Comparison of ENCODE assay signal across 8 mouse cellular contexts in genomic region chr9:75546885-75547553, GRCm38 (mm10). TPM values are rescaled to one million over a fixed set of nuclear protein-coding genes. Genes with fewer than 3 reads are reported as not detected.
DNase-seq lines count a peak whose midpoint lies in the region; ATAC-seq and TF ChIP-seq lines count a peak whose summit lies in the region.

No protein-coding gene starts in this region.

- WGBS in cerebellum, adult 2 months, result 79% methylated on average over 12 of the region's 12 CpGs
- 45% methylated on average over 12 of the region's 12 CpGs for WGBS in heart, embryonic 15.5 days
- 70% methylated on average over 12 of the region's 12 CpGs for WGBS in liver, adult 2 months
- 85% methylated on average over 12 of the region's 12 CpGs for WGBS in forebrain, postnatal 0 days

- ATAC-seq in cerebellum, adult (ENCODE audit: insufficient number of reproducible peaks, low FRiP score, low TSS enrichment), result no peak
- peak; percentile 89 for ATAC-seq in heart, embryonic 15.5 days (replicated peaks; ENCODE audit: insufficient number of reproducible peaks, insufficient read depth, low FRiP score, low read depth)
- no peak for ATAC-seq in forebrain, postnatal 0 days

- no peak overlapping the region for H3K4me2 ChIP-seq in heart, embryonic 15.5 days
- no peak overlapping the region for H3K4me2 ChIP-seq in forebrain, postnatal 0 days (ENCODE audit: low read depth)

- H3K27me3 ChIP-seq in cerebellum, adult 2 months (ENCODE audit: control insufficient read depth, insufficient read depth, low read length), result no peaks in the 10 kb centered on the region
- H3K27me3 ChIP-seq in heart, embryonic 15.5 days, result no peaks in the 10 kb centered on the region
- no peaks in the 10 kb centered on the region for H3K27me3 ChIP-seq in liver, adult 2 months (ENCODE audit: control insufficient read depth, insufficient read depth, low read length)
- no peaks in the 10 kb centered on the region for H3K27me3 ChIP-seq in forebrain, postnatal 0 days (ENCODE audit: insufficient read depth, low read length)

- no peak overlapping the region for H3K9ac ChIP-seq in heart, embryonic 15.5 days
- H3K9ac ChIP-seq in liver, adult 2 months (ENCODE audit: low read depth, low read length), result no peak overlapping the region
- no peak overlapping the region for H3K9ac ChIP-seq in forebrain, postnatal 0 days

- 0 out of 2 replicates have a peak overlapping the region, but pooled peaks have one; percentile 6 for H3K27ac ChIP-seq in cerebellum, adult 2 months (ENCODE audit: insufficient read depth, low read length)
- H3K27ac ChIP-seq in heart, embryonic 15.5 days, result peak overlapping the region; percentile 76
- peak overlapping the region; percentile 64 for H3K27ac ChIP-seq in liver, adult 2 months (replicated peaks; ENCODE audit: insufficient read depth, low read depth, low read length)
- no peak overlapping the region for H3K27ac ChIP-seq in forebrain, postnatal 0 days (ENCODE audit: low read depth, low read length)

- H3K36me3 ChIP-seq in heart, embryonic 15.5 days, result no peaks in the 10 kb centered on the region
- no peaks in the 10 kb centered on the region for H3K36me3 ChIP-seq in liver, adult 2 months (ENCODE audit: control insufficient read depth, insufficient read depth, low read length)
- H3K36me3 ChIP-seq in forebrain, postnatal 0 days (ENCODE audit: insufficient read depth), result no peaks in the 10 kb centered on the region

- no peaks in the 10 kb centered on the region for H3K9me3 ChIP-seq in heart, embryonic 15.5 days (replicated peaks)
- H3K9me3 ChIP-seq in forebrain, postnatal 0 days (ENCODE audit: low read length), result no peaks in the 10 kb centered on the region

- TF ChIP-seq CTCF in cerebellum, adult 2 months (IDR thresholded peaks at IDR 0.05; ENCODE audit: borderline replicate concordance, insufficient read depth, low read depth, low read length), result no peak
- no peak for TF ChIP-seq CTCF in liver, adult 2 months (IDR thresholded peaks at IDR 0.05; ENCODE audit: low read depth, low read length)
- TF ChIP-seq CTCF in forebrain, postnatal 0 days (IDR thresholded peaks at IDR 0.05; ENCODE audit: low read depth), result no peak

- peaks cover 22% of the 10 kb centered on the region; the same call in 1 of the 2 replicates for H3K79me2 ChIP-seq in liver, adult 2 months (ENCODE audit: control insufficient read depth, insufficient read depth, low read length)

- peaks cover 2% of the 10 kb centered on the region; the same call in 1 of the 2 replicates for H3K4me1 ChIP-seq in cerebellum, adult 2 months (ENCODE audit: control insufficient read depth, insufficient read depth, low read length)
- peaks cover 21% of the 10 kb centered on the region for H3K4me1 ChIP-seq in heart, embryonic 15.5 days (replicated peaks)
- peaks cover 3% of the 10 kb centered on the region; the same call in 1 of the 2 replicates for H3K4me1 ChIP-seq in liver, adult 2 months (ENCODE audit: control insufficient read depth, insufficient read depth, low read length)
- H3K4me1 ChIP-seq in forebrain, postnatal 0 days (ENCODE audit: insufficient read depth), result no peaks in the 10 kb centered on the region

- H3K4me3 ChIP-seq in cerebellum, adult 2 months (replicated peaks; ENCODE audit: insufficient read depth, low read depth, low read length), result no peak overlapping the region
- H3K4me3 ChIP-seq in heart, embryonic 15.5 days, result no peak overlapping the region
- no peak overlapping the region for H3K4me3 ChIP-seq in liver, adult 2 months (ENCODE audit: insufficient read depth, low read depth, low read length)
- H3K4me3 ChIP-seq in forebrain, postnatal 0 days (ENCODE audit: low read depth, low read length), result no peak overlapping the region

- no peak for DNase-seq in cerebellum, adult 2 months
- DNase-seq in brain, adult 2 months (ENCODE audit: low read depth, low spot score), result peak; percentile 47
- peak; percentile 40 for DNase-seq in liver, adult 2 months (ENCODE audit: extremely low read depth, low read depth, low spot score)
- DNase-seq in ovary, postnatal 10 days (ENCODE audit: low spot score), result peak; percentile 35
- no peak for DNase-seq in forebrain, postnatal 0 days
- no peak for DNase-seq in thymus, postnatal 14 days

- no peak for TF ChIP-seq POLR2A in cerebellum, adult 2 months (IDR thresholded peaks at IDR 0.05; ENCODE audit: borderline replicate concordance, insufficient read depth, low read length)
- no peak for TF ChIP-seq POLR2A in liver, adult 2 months (IDR thresholded peaks at IDR 0.05; ENCODE audit: extremely low read depth, insufficient read depth, low read length)

RNA-seq across cellular contexts. Expression of gene Tmod3, which starts 12.4 kb away (rescaled TPM):
- 45.4 and 50.6 TPM in 2 replicates for polyA plus RNA-seq in cerebellum, adult 2 months (2012; rRNA removed)
- 73.7 and 85.0 TPM in 2 replicates for polyA plus RNA-seq in heart, embryonic 15.5 days (2015; fragmentation: Nextera tagmentation; extraction: Ambion mirVana)
- 19.9 and 20.8 TPM in 2 replicates for total RNA-seq in liver, adult 2 months (2014; rRNA removed)
- polyA plus RNA-seq in liver, adult 2 months (2012; rRNA removed), result 4.8 and 5.9 TPM in 2 replicates
- total RNA-seq in forebrain, postnatal 0 days (2014; rRNA removed), result 50.3 and 55.1 TPM in 2 replicates
- 74.0 and 78.6 TPM in 2 replicates for polyA plus RNA-seq in forebrain, postnatal 0 days (2015; fragmentation: Nextera tagmentation; extraction: Ambion mirVana)

Comparison
In these comparisons a context has a peak if more than half of its experiments do, and no peak if none do; other contexts are left out.
1. DNase-seq: peak in brain, adult 2 months (single experiment), liver, adult 2 months (single experiment) and ovary, postnatal 10 days (single experiment); none in cerebellum, adult 2 months (0 of 2), forebrain, postnatal 0 days (single experiment) and thymus, postnatal 14 days (single experiment).